Mouse (Mus musculus): ENCODE results near the gene Tgfbr2. TPM values are rescaled to one million over a fixed set of nuclear protein-coding genes. Genes with fewer than 3 reads are reported as not detected.
A peak's percentile ranks its signal among the peaks of the same experiment; 100 is the strongest.

Tgfbr2 gene
- 9.8 and 14.1 TPM in 2 replicates for polyA plus RNA-seq (2016; fragmentation: Nextera tagmentation; extraction: Ambion mirVana)

DNA sequence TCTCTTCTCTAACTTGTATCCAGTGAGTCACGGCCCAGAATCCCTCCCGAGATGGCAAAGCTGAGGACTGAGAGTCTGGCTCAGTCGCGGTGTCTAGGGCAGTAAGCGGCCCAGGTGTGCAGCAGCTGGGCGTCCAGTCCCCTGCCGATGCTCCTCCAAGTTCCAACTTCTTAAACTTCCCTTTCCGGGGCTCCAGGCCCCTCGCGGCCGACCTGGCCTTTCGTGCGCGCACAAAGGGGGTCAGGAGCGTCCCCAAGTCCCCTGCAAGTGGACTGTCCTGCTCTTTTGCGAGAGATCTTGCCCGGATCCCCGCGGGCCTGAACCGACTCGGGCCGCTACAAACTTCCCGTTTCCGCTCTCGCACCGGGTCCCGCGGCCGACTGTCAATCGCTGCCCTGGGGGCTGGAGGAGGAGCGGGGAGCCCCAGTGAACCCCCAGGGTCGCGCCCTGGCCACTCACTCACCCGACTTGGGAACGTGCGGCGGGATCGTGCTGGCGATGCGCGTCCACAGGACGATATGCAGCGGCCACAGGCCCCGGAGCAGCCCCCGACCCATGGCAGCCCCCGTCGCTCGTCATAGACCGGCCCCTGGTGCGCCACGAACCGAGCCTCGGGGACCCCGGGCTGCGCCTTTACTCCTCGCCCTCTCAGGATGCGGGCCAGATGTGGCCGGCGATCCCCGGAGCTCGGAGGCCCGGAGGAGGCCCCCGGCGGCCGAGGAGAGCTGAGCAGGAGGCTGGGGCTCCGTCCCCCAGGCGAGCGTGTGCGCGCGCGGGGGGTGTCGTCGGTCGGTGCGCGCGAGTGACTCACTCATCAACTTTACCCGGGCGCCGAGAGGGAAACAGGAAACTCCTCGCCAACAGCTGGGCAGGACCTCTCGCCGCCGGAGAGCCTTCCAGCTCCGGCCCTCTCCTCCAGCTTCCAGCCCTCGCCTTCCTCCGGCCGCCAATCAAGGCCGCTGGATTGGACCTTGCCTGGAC, at the start of gene Tgfbr2:
TSS of gene Tgfbr2 (minus strand) at position 880 of the 981 bp plus-strand sequence.
- Histone ChIP-seq H3K4me3 (peak within 1 kb of the TSS; percentile 76), H3K36me3 (no peaks in the 10 kb centered on the region), H3K27ac (peak within 1 kb of the TSS; percentile 96), H3K4me1 (peaks cover 26% of the 10 kb centered on the region), H3K9me3 (replicated peaks) (no peaks in the 10 kb centered on the region), H3K27me3 (ENCODE audit: low read depth, poor library complexity, severe bottlenecking) (no peaks in the 10 kb centered on the region)
- peak; percentile 87 for DNase-seq (ENCODE audit: low spot score)
- under 1% methylated on average over 90 of the region's 90 CpGs for WGBS

DNA sequence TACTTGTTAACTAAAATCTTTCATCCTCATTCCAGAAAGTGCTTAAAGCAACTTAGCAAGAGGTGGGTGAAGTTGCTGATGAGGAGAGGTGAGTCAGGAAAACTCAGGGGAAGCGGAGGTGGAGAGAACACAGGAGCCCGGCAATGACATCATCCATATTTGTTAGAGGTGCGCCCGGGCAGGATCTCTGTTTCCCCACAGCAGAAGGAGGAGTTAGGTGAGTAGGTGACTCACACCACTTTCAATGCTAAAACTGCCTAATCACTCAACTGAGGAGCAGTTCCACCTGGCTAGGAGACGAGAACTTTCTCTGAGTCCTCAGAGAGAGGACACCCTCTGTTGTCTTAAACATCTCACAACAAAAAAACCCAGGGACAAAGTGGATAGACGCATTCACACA, 48.2 kb upstream of the Tgfbr2 start:
- Histone ChIP-seq H3K36me3 (no peaks in the 10 kb centered on the region), H3K4me3 (no peak overlapping the region), H3K9me3 (replicated peaks) (no peaks in the 10 kb centered on the region), H3K27ac (no peak overlapping the region), H3K4me1 (peaks cover 28% of the 10 kb centered on the region), H3K27me3 (ENCODE audit: low read depth, poor library complexity, severe bottlenecking) (no peaks in the 10 kb centered on the region)
- 85% methylated on average over 6 of the region's 6 CpGs for WGBS
- no peak for DNase-seq (ENCODE audit: low spot score)

DNA sequence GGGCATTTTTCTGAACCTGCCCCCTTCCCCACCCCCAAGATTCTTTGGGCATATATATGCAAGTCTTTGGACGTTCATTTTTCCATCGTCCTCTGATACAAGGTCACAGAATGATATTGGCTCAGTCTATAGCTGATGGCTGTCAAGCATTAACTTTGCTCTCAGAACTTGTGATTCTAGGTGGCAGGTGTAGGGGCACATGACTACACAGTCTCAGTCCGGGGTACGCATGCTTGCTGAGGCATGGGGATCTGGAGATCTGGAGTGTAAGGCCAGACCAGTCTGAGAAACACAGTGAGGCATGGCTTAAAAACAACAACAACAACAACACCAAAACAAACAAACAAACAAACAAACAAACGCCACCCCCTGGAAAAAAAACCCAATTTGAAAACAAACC, 47.5 kb upstream of the Tgfbr2 start:
- DNase-seq (ENCODE audit: low spot score) = no peak
- 90% methylated on average over 5 of the region's 5 CpGs for WGBS
- H3K36me3 ChIP-seq = no peaks in the 10 kb centered on the region
- no peaks in the 10 kb centered on the region for H3K9me3 ChIP-seq (replicated peaks)
- no peak overlapping the region for H3K27ac ChIP-seq
- peaks cover 22% of the 10 kb centered on the region for H3K4me1 ChIP-seq
- H3K27me3 ChIP-seq (ENCODE audit: low read depth, poor library complexity, severe bottlenecking) = no peaks in the 10 kb centered on the region
- no peak overlapping the region for H3K4me3 ChIP-seq

DNA sequence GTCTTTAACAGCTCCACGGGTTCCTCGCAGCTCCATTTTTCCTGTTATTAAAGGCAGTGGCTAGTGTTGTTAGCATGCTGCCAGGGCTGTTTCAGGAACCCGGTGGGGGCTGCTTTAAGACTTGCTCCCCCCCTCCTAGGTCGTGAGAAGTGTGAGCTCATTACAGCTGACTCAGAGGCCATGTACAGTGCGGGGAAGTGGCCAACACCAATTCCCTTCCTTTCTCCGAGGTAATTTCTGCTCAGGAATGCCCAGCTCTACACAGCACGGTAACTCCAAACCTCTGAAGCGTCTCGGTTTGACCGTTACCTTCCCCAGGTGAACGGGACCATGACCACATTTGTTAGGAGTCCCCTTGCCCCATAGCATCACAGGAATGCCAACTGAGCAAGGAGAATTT, 46.8 kb upstream of the Tgfbr2 start:
- Histone ChIP-seq H3K27me3 (ENCODE audit: low read depth, poor library complexity, severe bottlenecking) (no peaks in the 10 kb centered on the region), H3K27ac (peak overlapping the region; percentile 46; the same call in 1 of the 2 replicates), H3K36me3 (no peaks in the 10 kb centered on the region), H3K9me3 (replicated peaks) (no peaks in the 10 kb centered on the region), H3K4me3 (no peak overlapping the region), H3K4me1 (peaks cover 16% of the 10 kb centered on the region)
- DNase-seq (ENCODE audit: low spot score) = no peak
- WGBS = 83% methylated on average over 11 of the region's 11 CpGs

DNA sequence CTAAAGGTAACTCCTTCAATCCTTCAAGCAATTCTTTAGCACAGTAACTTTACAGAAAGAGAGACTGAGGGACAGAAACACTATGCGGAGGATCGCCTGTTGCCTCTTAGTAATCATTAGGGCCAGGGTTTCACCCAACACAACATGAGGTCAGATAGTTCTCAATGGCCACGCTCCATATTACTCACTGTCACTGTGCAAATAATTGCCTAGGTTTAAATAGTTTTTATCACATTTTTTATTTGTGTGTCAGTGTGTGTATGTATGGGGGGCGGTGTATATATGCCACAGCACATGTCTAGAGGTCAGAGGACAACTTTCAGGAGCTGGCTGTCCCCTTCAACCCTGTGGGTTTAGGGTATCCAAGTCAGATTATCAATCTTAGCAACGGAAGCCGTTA, 46.4 kb upstream of the Tgfbr2 start:
- Histone ChIP-seq H3K27me3 (ENCODE audit: low read depth, poor library complexity, severe bottlenecking) (no peaks in the 10 kb centered on the region), H3K4me1 (peaks cover 16% of the 10 kb centered on the region), H3K4me3 (no peak overlapping the region), H3K9me3 (replicated peaks) (no peaks in the 10 kb centered on the region), H3K27ac (peak overlapping the region; percentile 46; the same call in 1 of the 2 replicates), H3K36me3 (no peaks in the 10 kb centered on the region)
- DNase-seq (ENCODE audit: low spot score) = no peak
- 81% methylated on average over 6 of the region's 6 CpGs for WGBS

DNA sequence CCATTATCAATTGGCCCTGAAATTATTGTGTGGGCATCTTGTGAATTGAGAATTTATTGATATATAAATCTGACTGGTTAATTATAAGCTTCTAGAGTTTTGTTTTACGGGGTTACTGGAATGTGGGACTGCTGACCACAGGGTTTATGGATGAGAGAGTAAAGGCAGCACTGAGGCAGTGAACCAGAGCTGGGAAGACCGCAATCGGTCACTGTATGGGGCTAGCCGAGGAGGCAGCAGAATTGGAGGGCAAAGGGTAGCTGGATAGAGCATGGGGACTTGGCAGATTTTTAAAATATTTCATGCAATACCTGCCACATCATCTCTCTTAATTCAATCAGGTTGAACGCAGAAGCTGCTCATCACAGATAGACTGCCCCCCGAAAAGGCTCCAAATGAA, 45.5 kb upstream of the Tgfbr2 start:
- Histone ChIP-seq H3K27me3 (ENCODE audit: low read depth, poor library complexity, severe bottlenecking) (no peaks in the 10 kb centered on the region), H3K4me3 (no peak overlapping the region), H3K9me3 (replicated peaks) (no peaks in the 10 kb centered on the region), H3K27ac (no peak overlapping the region), H3K36me3 (no peaks in the 10 kb centered on the region), H3K4me1 (peaks cover 16% of the 10 kb centered on the region)
- WGBS = 90% methylated on average over 6 of the region's 6 CpGs
- no peak for DNase-seq (ENCODE audit: low spot score)

DNA sequence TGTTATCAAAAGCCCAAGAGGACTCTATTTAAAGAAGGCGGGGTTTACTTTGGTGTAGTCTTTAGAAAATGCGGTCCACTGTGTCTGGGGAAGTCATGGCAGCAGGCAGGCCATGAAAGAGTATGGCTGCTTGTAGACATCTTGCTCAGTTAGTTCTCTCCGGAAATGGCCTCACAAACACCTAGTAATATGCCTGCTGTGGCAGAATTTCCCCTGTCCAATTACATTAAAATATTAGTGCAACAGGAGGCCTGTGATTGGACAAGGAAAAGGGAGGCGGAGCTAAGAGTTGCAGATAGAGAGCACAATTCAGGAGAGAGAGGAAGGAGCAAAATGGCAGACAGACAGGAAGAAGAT, 45.0 kb upstream of the Tgfbr2 start:
- Histone ChIP-seq H3K9me3 (replicated peaks) (no peaks in the 10 kb centered on the region), H3K36me3 (no peaks in the 10 kb centered on the region), H3K4me3 (no peak overlapping the region), H3K27ac (no peak overlapping the region), H3K4me1 (peaks cover 16% of the 10 kb centered on the region), H3K27me3 (ENCODE audit: low read depth, poor library complexity, severe bottlenecking) (no peaks in the 10 kb centered on the region)
- no peak for DNase-seq (ENCODE audit: low spot score)
- 96% methylated on average over 4 of the region's 4 CpGs for WGBS

DNA sequence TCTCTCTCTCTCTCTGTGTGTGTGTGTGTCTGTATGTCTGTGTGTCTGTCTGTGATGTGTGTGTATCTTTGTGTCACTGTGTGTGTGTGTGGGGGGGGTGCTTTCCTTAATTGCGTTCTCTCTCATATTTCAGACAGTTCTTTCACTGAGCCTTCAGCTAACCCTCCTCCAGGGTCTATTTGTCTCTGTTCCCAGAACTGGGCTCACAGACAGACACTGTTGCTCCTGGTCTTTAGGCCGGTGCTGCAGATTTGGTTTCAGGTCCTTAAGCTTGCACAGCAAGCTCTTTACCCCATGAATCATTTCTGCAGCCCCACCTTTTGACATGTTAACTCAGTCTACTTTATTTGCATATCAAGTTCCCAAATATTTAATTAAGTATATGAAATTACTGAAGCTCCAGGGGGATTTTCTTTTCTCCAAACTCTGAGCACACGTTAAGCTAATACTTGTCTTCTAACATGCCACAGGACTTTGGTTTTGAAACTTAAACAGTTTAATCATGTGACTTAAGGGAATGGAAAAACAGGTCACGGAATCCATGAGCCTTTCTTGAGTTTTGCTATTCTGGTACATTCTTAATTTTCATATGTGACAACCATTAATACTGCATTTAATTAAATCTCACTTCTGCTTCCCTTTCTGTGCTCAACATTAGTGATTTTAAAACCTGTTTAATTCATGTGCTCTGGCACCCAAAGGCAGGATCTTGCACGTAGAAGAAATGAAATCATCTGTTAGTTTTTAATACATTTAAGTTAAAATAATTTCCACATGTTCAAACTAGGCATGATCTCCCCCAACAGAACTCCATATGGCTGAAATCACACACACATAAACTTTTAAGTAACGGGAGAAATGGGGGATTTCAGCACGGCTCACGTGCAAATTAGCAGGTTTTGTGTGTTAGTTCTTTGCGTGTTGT, 44.3 kb upstream of the Tgfbr2 start:
- Histone ChIP-seq H3K27me3 (ENCODE audit: low read depth, poor library complexity, severe bottlenecking) (no peaks in the 10 kb centered on the region), H3K27ac (peak overlapping the region; percentile 64), H3K4me3 (no peak overlapping the region), H3K36me3 (no peaks in the 10 kb centered on the region), H3K4me1 (peaks cover 16% of the 10 kb centered on the region), H3K9me3 (replicated peaks) (no peaks in the 10 kb centered on the region)
- WGBS = 88% methylated on average over 9 of the region's 9 CpGs
- DNase-seq (ENCODE audit: low spot score) = no peak

DNA sequence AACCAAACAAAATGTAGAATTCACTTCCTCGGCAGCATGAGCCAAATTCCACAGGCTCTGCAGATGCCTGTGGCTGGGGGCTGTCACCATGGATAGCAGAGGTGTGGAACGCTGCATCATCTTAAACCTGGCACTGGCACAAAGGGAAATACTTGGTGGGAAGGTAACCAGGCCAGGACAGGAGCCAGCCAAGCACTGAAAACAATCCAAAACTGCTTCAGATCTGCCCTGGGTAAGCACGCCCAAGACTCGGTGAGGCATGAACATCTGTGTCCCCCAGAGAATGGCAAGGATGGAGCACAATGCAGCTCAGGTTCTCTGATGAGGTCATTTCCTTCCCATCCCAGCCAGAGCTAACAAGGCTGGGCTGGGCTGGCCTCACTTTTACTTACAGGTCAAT, 43.6 kb upstream of the Tgfbr2 start:
- no peaks in the 10 kb centered on the region for H3K9me3 ChIP-seq (replicated peaks)
- DNase-seq (ENCODE audit: low spot score) = no peak
- H3K4me3 ChIP-seq = no peak overlapping the region
- H3K36me3 ChIP-seq = no peaks in the 10 kb centered on the region
- 70% methylated on average over 4 of the region's 4 CpGs for WGBS
- H3K4me1 ChIP-seq = peaks cover 21% of the 10 kb centered on the region
- H3K27ac ChIP-seq = peak overlapping the region; percentile 64
- H3K27me3 ChIP-seq (ENCODE audit: low read depth, poor library complexity, severe bottlenecking) = no peaks in the 10 kb centered on the region

DNA sequence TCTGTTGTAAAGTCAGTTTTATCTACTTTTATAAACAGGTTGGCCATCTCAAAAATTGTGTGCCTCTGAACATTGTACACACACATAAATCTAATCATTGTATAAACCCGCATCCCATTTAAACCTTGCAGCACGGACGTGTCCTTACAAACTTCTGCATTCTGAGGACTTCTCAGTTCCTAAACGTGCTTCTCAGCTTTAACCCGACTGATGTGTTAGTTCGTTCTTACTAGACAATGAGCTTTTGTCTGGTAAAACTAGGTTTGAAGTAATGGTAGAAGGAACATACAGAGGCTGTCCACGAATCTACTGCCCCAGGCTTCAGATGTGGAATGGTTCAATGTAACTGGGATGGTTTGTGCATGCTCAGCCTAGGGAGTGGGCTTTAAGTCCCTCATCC, 41.9 kb upstream of the Tgfbr2 start:
- Histone ChIP-seq H3K9me3 (replicated peaks) (no peaks in the 10 kb centered on the region), H3K4me3 (no peak overlapping the region), H3K27me3 (ENCODE audit: low read depth, poor library complexity, severe bottlenecking) (no peaks in the 10 kb centered on the region), H3K27ac (no peak overlapping the region), H3K36me3 (no peaks in the 10 kb centered on the region), H3K4me1 (peaks cover 25% of the 10 kb centered on the region)
- WGBS = 95% methylated on average over 7 of the region's 7 CpGs
- DNase-seq (ENCODE audit: low spot score) = no peak

DNA sequence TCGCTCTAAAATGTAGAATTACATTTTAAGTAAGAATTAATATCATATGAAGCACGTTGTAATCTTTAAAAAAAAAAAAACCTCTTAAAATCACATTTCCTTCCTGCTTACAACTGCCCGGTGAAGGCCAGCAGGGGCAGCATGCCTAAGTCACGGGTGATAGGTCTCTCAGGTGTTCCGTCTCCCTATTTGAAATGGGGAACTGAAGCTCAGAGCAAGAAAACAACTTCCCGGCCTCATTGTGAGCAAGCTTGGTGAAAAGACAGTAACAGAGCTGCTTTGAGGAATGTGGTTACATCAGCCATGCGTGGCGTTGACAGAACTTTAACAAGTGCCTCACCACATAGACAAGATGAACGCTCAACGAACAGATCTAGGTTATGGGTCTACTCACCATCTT, 41.5 kb upstream of the Tgfbr2 start:
- WGBS = 90% methylated on average over 10 of the region's 10 CpGs
- Histone ChIP-seq H3K36me3 (no peaks in the 10 kb centered on the region), H3K4me1 (peaks cover 21% of the 10 kb centered on the region), H3K4me3 (no peak overlapping the region), H3K9me3 (replicated peaks) (no peaks in the 10 kb centered on the region), H3K27me3 (ENCODE audit: low read depth, poor library complexity, severe bottlenecking) (no peaks in the 10 kb centered on the region), H3K27ac (no peak overlapping the region)
- DNase-seq (ENCODE audit: low spot score) = no peak

DNA sequence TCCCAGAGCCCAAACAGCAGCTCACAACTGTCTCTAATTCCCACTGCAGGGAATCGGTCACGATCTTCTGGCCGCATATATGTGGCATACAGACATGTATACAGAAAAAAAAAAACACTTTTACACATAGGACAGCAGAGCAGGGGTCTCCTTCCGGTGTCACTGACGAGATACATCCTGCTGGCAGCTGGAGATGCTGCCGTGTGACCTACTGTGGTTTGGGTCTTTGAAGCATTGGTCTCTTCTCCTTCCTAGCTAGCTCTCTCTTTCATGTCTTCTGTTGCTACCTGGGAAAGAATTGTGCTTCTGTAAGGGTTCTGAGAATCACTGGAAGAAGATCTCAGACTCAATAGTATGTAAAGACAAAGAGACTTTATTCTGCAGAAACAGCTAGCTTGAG, 39.1 kb upstream of the Tgfbr2 start:
- no peak for DNase-seq (ENCODE audit: low spot score)
- Histone ChIP-seq H3K9me3 (replicated peaks) (no peaks in the 10 kb centered on the region), H3K27ac (peak overlapping the region; percentile 46; the same call in 1 of the 2 replicates), H3K27me3 (ENCODE audit: low read depth, poor library complexity, severe bottlenecking) (no peaks in the 10 kb centered on the region), H3K4me1 (peaks cover 18% of the 10 kb centered on the region), H3K4me3 (no peak overlapping the region), H3K36me3 (no peaks in the 10 kb centered on the region)
- WGBS = 90% methylated on average over 6 of the region's 6 CpGs

Measured in limb, embryonic 10.5 days (tissue).